Mouse (Mus musculus) kidney, adult 18-20 months (tissue): ENCODE results near the gene Ripor3.

ENCODE experiments used
- DNase-seq: peaks from one replicate; pipeline ENCODE4 v3.0.0; 2021

The Ripor3 gene

GRCm38 (mm10) chr2:168028376-168028775 is 18.0 kb upstream of the Ripor3 start:
- DNase-seq: no peak

DNA sequence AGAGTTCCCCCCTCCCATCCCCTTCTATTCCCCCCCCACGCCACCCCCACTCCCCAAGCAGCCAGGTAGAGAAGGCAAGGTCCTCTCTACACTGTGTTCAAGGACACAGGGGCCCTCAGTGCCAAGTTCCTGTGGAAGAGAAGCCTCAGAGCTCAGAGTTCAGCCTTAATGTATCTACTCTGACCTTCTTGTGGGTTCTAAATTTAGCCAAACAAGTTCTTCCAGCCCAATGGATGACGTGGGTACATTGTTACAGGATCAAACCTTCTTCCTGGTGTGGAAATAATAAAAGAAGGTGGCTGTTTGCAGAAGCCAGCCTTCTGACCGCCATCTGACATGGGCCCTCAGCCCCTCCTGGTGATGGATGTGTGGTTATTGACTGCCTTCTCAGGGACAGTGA is 16.0 kb upstream of the Ripor3 start:
- no peak for DNase-seq

- DNase-seq: peak; percentile 23
These were observed 15.5 kb upstream of the Ripor3 start for GRCm38 (mm10) chr2:168025882-168026281.

- DNase-seq: peak; percentile 43
These were observed 14.8 kb upstream of the Ripor3 start for GRCm38 (mm10) chr2:168025174-168025573.

DNA sequence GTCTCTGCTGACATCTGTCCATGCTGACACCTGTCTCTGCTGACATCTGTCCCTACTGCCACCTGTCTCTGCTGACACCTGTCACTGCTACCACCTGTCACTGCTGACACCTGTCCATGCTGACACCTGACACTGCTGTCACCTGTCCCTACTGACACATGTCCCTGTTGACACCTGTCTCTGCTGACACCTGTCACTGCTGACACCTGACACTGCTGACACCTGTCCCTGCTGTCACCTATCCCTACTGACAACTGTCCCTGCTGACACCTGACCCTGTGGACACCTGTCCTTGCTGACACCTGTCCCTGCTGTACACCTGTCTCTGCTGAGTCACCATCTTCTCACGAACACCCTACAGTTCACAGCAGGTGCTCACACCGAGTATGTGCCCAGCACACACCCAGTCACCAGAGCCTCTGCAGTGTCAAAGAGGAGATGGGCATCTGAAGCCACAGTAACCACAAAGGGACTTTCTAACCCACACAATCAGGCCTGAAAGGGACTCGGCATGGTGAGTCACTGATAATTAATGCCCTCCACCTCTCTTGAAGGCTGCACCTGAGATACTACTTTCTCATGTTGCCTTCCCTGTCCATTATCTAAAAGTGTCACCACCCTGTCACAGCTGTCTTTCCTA is 13.5 kb upstream of the Ripor3 start:
- DNase-seq: no peak

DNA sequence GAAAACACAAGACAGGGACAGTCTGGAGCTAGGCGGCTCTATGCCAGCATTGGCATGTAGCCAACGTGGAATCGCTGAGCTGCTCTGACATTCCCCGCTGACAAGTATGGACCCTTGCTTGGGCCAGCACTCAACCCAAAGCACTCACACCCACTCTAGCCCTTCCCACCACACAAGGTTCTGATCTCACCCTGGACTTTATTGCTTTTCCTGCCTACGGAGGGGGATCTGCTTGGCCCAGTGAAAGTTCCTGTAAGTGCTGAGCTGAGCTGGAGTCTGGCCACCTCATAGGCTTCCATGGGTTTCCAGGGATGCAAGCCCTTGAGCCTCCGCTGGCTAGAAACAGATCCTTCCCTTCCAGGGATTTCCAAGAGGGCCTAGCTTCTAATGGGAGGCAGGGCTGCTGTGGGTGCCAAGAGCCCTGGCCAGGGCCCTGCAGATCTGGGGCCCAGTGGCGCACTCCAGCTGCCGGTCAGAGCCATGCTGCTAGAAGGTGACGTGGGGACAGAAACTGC is 8.8 kb upstream of the Ripor3 start:
- DNase-seq: peak; percentile 61

DNA sequence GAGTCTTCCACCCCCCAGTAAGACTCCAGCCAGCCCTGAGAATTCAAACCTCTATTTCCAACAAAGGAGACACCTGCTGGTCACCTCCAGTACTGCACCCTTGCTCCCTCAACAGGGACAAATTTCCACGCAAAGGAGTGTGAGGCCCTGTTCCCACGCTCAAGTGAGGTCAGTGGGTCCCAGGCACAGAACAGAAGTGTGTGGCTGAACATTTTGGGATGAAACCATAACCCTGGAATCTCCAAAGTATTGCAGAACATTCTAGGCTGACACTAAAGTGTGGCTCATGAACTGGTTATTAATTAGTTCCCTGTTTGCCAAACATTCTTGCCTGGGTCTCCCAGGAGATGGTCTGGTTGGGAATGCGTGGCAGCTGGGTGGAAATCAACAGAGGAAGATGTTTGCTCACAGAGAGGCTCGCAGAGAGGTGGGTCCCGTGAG is 6.6 kb upstream of the Ripor3 start:
- peak; percentile 87 for DNase-seq

GRCm38 (mm10) chr2:168010893-168011292 is 475 bp upstream of the Ripor3 start:
- DNase-seq: no peak

GRCm38 (mm10) chr2:168008132-168008531 is 2.3 kb downstream of the Ripor3 start:
- DNase-seq: no peak

- peak; percentile 43 for DNase-seq
These were observed 3.9 kb downstream of the Ripor3 start for GRCm38 (mm10) chr2:168006489-168006888.

GRCm38 (mm10) chr2:168005616-168006015 is 4.8 kb downstream of the Ripor3 start:
- peak; percentile 38 for DNase-seq

DNA sequence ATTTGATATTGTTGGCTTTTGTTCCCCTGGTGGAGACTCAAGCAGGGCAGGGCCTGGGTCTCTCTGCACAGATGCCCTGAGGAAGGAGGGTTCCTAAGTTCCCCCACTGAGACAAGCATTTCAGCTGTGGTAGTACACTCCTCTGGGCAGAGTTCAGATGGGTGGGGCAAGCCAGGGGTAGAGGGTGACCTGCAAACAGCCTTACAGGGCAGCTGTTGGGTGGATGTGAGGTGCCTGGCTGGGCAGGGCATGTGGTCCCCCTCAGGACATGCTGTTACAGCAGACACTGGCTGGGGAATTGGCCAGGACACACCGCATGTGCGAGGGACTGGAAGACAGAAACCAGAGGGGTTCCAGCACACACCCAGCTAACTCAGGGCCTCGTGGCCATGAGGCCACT is 5.4 kb downstream of the Ripor3 start:
- DNase-seq: peak; percentile 45

- no peak for DNase-seq
These were observed 6.0 kb downstream of the Ripor3 start for GRCm38 (mm10) chr2:168004369-168004768.

DNA sequence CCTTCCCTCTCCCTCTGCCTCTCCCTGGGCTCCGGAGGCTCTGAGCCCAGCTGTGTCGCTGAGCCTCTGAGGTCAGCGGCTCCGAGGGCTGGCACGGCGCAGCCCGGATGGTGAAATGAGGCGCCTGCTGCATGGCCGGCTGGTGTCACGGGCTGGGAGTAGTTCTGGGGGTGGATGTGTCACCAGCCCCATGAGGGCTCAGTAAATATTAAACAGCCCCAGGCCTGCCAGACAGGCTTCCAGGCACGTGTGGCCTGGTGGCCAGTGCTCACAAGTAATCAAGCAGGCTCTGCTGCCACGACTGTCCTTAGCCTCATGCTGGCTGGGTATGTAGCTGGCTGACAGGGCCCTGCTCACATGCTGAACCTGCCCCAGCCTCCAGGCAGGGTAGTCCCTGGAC is 7.0 kb downstream of the Ripor3 start:
- DNase-seq: peak; percentile 73

- no peak for DNase-seq
These were observed 7.5 kb downstream of the Ripor3 start for GRCm38 (mm10) chr2:168002884-168003283.

DNA sequence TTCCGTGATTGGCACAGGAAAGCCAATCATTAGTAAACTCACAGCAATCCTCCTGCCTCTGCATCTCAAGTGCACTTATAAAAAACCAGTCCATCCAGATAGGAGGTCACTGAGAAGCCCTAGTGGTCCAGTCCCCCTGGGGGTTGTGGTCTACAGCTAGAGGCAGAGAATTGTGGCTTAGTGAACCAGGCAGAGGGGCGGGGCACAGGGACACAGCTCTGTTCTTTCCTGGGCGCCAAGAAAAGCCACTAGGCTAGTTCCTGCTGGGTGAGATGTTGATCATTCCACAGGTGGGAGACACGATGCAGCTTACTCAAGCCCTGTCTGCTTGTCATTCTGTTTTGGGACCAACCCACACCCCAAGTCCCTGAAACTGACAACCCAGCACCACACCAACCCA is 8.2 kb downstream of the Ripor3 start:
- DNase-seq: no peak

DNA sequence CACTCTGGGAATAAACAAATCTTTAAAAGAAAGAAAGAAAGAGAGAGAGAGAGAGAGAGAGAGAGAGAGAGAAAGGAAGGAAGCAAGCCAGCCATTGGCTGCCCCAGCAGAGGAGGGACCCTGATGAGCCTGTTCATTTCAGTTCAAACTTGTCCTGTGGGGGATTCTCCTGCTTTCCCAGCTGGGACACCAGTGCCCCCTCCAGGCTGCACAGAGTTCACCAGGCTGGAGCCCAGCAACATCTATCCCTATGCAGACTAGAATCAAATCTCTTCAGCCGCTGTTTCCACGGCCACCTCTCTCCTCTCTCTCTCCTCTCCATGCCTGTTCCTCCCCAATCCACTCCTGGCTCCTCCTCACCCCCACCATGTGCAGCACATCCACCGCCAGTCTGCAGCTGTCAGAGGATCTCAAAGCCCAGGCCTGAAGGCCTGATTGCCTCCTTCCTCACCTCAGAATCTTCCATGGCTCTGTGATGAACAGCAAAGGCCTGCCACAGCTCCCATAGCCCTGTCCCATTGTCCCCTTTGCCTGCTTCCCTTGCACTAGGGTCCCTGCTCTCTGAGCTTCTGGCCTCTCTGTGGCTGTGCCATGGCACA is 11.2 kb downstream of the Ripor3 start:
- DNase-seq: no peak

- no peak for DNase-seq
These were observed 12.9 kb downstream of the Ripor3 start for GRCm38 (mm10) chr2:167997562-167997961.

- DNase-seq: no peak
These were observed 13.7 kb downstream of the Ripor3 start for GRCm38 (mm10) chr2:167996672-167997215.

DNA sequence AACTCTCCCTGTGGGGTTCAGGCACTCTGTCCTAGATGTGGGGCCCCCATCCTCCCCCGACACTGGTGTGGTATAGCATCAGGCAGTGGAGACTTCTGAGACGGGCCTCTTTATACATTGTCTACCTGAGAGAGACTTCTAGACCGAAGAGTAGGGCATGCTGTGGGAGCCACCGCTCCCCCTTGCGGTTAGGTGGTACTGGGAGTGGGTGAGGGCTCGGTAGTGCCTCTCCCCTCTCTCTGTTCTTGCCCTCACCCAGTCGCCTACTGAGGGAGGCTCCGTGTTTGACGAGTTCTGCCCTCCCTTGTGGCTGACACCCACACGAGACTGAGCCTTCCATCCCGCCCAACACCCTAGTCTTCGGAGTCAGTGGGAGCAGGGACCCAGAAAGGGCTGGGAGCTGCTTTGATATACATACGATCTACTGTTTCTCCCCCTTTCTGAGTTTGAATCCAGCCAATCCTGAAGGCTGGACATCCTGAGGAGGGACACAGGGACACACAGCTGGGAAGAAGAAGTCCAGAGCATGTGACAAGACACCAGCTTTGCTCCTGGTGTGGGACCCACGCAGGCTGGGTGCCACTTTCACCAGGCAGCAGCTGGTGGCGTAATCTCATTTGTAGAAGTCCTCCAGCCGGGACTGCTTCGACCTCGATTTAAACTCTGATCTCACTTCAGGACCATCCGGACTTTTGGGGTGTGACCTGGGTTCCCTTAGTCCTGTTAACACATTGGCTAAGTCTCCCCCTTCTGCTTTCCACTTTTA is 14.4 kb downstream of the Ripor3 start:
- no peak for DNase-seq

DNA sequence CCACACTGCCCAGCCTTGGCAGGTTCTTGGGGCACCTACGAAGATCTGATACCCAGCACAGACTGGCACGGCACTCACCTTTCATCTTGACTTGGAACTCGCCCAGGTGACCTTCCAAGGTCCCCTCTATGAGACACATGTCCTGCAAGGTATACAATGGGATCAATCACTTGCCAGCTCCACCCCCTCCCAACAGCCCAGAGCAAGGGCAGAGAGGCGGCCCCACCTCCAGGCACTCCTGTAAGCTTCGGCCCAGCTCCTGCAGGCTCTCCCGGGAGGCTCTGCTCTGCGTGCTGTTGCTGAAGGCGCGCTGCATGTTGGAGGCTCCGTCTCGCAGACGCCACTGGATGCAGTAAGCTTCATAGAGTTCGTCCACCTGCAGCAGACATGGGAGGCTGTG is 17.2 kb downstream of the Ripor3 start:
- DNase-seq: no peak

DNA sequence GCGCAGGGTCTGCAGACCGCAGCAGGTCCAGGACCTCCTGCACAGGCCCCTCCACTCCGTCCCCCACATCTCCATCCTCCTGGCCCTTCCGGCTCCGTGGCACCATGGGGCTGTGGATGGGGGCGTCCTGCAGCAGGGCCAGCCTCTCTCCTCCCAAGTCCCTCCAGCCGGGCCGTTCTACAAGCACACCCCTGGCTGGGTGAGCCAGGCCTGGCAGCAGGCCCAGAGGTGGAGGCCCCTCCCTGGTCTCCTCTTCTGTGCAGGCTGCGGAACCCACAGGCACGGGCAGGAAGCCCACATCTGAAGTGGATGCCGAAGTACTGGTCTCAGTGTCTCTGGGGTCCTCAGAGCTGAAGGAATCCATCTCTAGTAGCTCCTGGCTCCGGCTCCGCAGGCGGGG is 21.1 kb downstream of the Ripor3 start:
- DNase-seq: no peak

- DNase-seq: no peak
These were observed 22.8 kb downstream of the Ripor3 start for GRCm38 (mm10) chr2:167987640-167988039.

GRCm38 (mm10) chr2:167986762-167987161 is 23.7 kb downstream of the Ripor3 start:
- peak; percentile 52 for DNase-seq
